Mouse (Mus musculus) liver, embryonic 14.5 days (tissue): ENCODE data around the gene Sugct.

ENCODE experiments used
- CTCF ChIP-seq: IDR thresholded peaks from 2 replicates; pipeline ENCODE4 v1.5.1; 2016; ENCODE audit warnings: antibody characterized with exemption, low read depth, control low read depth
- EP300 ChIP-seq: IDR thresholded peaks from 2 replicates; pipeline ENCODE4 v1.6.1; 2016; ENCODE audit warnings: antibody characterized with exemption, low read depth

- TF ChIP-seq CTCF (no peak), EP300 (no peak)
Observed at GRCm38 (mm10) chr13:16847236-16847635, 848.1 kb downstream of the Sugct start.
